Mouse (Mus musculus) bone marrow, adult 2 months (tissue): ENCODE results near the gene Pard3.

Experiments
- CTCF ChIP-seq: fragments of 200-500 bp; IDR thresholded peaks from 2 replicates; pipeline ENCODE4 v1.5.1; 2011; ENCODE audit warnings: low read length, control low read depth; ENCODE audit not compliant: control insufficient read depth, insufficient read depth
- POLR2A ChIP-seq: fragments of 200-500 bp; IDR thresholded peaks from 2 replicates; pipeline ENCODE4 v1.6.1; 2011; ENCODE audit warnings: low read depth, mild to moderate bottlenecking, control low read depth, low read length, borderline replicate concordance; ENCODE audit not compliant: control insufficient read depth

DNA sequence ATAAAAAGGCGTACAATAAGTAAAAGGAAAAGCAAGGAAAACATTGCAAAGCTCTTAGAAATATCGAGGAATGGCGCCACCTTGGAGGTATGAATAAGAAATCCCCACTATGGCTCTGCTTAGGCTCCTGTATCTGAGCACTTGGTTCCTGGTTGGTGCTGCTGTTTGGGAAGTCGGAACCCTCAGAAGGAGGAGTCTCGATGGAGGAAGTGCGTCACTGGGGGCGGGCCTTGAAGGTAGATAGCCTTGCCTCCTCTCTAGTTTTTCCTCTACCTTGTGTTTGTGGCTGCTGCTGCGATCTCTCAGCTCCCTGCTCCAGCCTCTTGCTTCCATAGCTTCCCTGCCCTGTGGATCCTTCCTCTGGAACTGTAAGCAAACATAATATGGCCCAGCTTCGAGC is 515.7 kb downstream of the Pard3 start:
- TF ChIP-seq CTCF (no peak), POLR2A (no peak)
